Mouse (Mus musculus) midbrain, embryonic 14.5 days (tissue): Measurements from ENCODE around the gene Nuf2. TPM values are rescaled to one million over a fixed set of nuclear protein-coding genes. Genes with fewer than 3 reads are reported as not detected.

Source experiments
- ATAC-seq: fragments of 200-750 bp; cut with Nextera tagmentation; 2 replicates; pipeline ENCODE4 v1.8.0; 2017; ENCODE audit warnings: moderate number of reproducible peaks, moderate library complexity; ENCODE audit not compliant: low FRiP score, low TSS enrichment
- DNase-seq: peaks from one replicate; pipeline ENCODE4 v3.0.0-alpha.2; 2015
- H3K27ac ChIP-seq: fragments of 300-500 bp; sonication (generic); replicated peaks from 2 replicates; pipeline ENCODE4 v1.5.1; 2014; ENCODE audit warnings: mild to moderate bottlenecking, low read depth, low read length, moderate library complexity
- H3K27me3 ChIP-seq: fragments of 300-500 bp; sonication (generic); 2 replicates; pipeline ENCODE4 v1.6.1; 2014; ENCODE audit warnings: low read length, control low read depth, mixed read lengths; ENCODE audit not compliant: control insufficient read depth, insufficient read depth
- H3K36me3 ChIP-seq: fragments of 300-500 bp; sonication (generic); 2 replicates; pipeline ENCODE4 v1.6.1; 2014; ENCODE audit warnings: low read length, control low read depth; ENCODE audit not compliant: control insufficient read depth, insufficient read depth
- H3K4me1 ChIP-seq: fragments of 300-500 bp; sonication (generic); 2 replicates; pipeline ENCODE4 v1.6.1; 2014; ENCODE audit warnings: mild to moderate bottlenecking, antibody characterized with exemption, low read length, control low read depth; ENCODE audit not compliant: control insufficient read depth, insufficient read depth
- H3K4me2 ChIP-seq: fragments of 300-500 bp; sonication (generic); 2 replicates; pipeline ENCODE4 v1.6.1; 2014; ENCODE audit warnings: mild to moderate bottlenecking, low read length, moderate library complexity
- H3K4me3 ChIP-seq: fragments of 300-500 bp; sonication (generic); replicated peaks from 2 replicates; pipeline ENCODE4 v1.5.1; 2014; ENCODE audit warnings: low read depth, low read length
- H3K9ac ChIP-seq: fragments of 300-500 bp; sonication (generic); replicated peaks from 2 replicates; pipeline ENCODE4 v1.6.1; 2014; ENCODE audit warnings: mild to moderate bottlenecking, low read length, moderate library complexity
- H3K9me3 ChIP-seq: fragments of 300-500 bp; sonication (generic); 2 replicates; pipeline ENCODE4 v1.6.1; 2016; ENCODE audit warnings: low read length, control low read depth, mixed read lengths; ENCODE audit not compliant: control insufficient read depth
- WGBS: fragments of 180-500 bp; shearing (Covaris S2); extraction: QIAGEN DNeasy Blood & Tissue Kit; methylation state at CpG from one replicate; pipeline ENCODE4 v1.1.7; 2014; 5-methylcytosine and 5-hydroxymethylcytosine counted together
- polyA plus RNA-seq: library from polyadenylated mRNA; unstranded; fragments of >200 nt; fragmentation: Nextera tagmentation; extraction: Ambion mirVana; gene quantifications from 2 replicates; pipeline ENCODE4 v1.2.1, GENCODE M21; 2014

Gene Nuf2
- polyA plus RNA-seq, 1 experiment from 2014 or later = 15.9 TPM

GRCm38 (mm10) chr1:169485408-169485885, 45.8 kb downstream of the Nuf2 start:
- H3K9me3 ChIP-seq = no peaks in the 10 kb centered on the region
- no peak overlapping the region for H3K4me2 ChIP-seq
- no peak overlapping the region for H3K9ac ChIP-seq
- ATAC-seq (peak; percentile 57), DNase-seq (peak; percentile 59)
- H3K27me3 ChIP-seq = no peaks in the 10 kb centered on the region
- no peaks in the 10 kb centered on the region for H3K36me3 ChIP-seq
- H3K4me1 ChIP-seq = no peaks in the 10 kb centered on the region
- WGBS = 49% methylated on average over 6 of the region's 6 CpGs
- 0 out of 2 replicates have a peak overlapping the region, but pooled peaks have one; percentile 23 for H3K27ac ChIP-seq
- no peak overlapping the region for H3K4me3 ChIP-seq

DNA sequence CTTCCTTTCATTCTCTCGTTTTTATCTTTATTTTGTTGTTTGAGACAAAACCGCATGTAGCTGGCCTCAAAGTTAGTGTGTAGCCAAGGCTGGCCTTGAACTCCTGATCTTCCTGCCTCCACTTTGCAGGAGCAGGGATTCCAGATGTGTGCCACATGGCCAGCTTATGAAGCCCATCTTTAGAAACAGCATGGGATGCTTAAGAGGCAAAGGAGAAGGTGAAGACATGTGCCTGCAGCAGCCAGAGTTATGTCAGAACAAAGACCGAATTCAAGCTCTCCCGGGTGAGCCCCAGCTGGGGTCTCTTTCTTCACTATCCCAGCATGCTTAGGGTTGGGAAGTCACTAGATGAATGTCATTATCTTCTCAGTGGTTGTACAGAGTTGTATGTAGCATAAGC, 46.7 kb downstream of the Nuf2 start:
- 61% methylated on average over 4 of the region's 4 CpGs for WGBS
- no peak overlapping the region for H3K27ac ChIP-seq
- DNase-seq = no peak
- no peak overlapping the region for H3K4me2 ChIP-seq
- no peak overlapping the region for H3K9ac ChIP-seq
- no peaks in the 10 kb centered on the region for H3K9me3 ChIP-seq
- no peaks in the 10 kb centered on the region for H3K36me3 ChIP-seq
- no peak overlapping the region for H3K4me3 ChIP-seq
- no peaks in the 10 kb centered on the region for H3K4me1 ChIP-seq
- ATAC-seq = no peak
- H3K27me3 ChIP-seq = no peaks in the 10 kb centered on the region

DNA sequence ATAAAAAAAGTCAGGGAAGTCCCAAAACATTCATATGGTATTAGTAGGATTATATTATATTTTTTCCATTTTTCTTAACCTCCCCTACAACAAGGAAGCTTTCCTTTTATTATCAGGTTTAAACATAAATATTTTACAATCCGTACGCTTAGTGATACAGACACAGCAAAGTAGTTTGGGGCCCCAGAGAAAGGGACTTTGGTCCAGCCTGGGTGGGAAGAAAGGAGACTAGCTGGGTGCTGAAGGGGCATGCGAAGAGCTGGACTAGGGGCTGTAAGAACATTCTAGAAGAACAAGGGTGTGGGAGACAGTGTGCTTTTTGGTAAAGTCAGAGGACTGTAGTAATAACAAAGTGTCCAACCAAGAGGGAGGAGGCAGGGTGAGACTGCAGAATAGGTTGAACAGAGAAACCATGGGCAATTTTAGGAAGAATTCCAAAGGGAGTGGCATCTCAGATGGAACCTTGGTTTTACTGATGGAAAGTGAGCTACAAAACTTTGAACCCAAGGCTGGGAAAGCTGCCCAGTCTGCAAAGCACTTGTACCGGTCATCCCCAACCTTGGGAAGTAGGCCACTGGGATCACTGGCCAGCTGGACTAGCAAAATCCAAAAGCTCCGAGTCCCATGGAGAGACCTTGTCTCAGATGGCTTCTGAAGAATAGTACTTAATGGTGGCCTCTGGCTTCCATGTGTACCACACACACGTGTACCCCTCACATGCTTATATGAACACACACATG, 48.5 kb downstream of the Nuf2 start:
- Histone ChIP-seq H3K27me3 (no peaks in the 10 kb centered on the region), H3K4me2 (no peak overlapping the region), H3K36me3 (no peaks in the 10 kb centered on the region), H3K9ac (no peak overlapping the region), H3K9me3 (no peaks in the 10 kb centered on the region), H3K4me3 (no peak overlapping the region), H3K27ac (no peak overlapping the region), H3K4me1 (no peaks in the 10 kb centered on the region)
- DNase-seq (no peak), ATAC-seq (no peak)
- 94% methylated on average over 6 of the region's 6 CpGs for WGBS

- Histone ChIP-seq H3K36me3 (no peaks in the 10 kb centered on the region), H3K9me3 (no peaks in the 10 kb centered on the region), H3K4me3 (no peak overlapping the region), H3K9ac (no peak overlapping the region), H3K4me1 (0 out of 2 replicates have a peak, but pooled peaks cover 4% of the 10 kb centered on the region), H3K4me2 (no peak overlapping the region), H3K27me3 (no peaks in the 10 kb centered on the region), H3K27ac (no peak overlapping the region)
- DNase-seq = peak; percentile 62
- WGBS = 52% methylated on average over 3 of the region's 3 CpGs
- no peak for ATAC-seq
These were observed 60.1 kb downstream of the Nuf2 start for GRCm38 (mm10) chr1:169471185-169471584.

DNA sequence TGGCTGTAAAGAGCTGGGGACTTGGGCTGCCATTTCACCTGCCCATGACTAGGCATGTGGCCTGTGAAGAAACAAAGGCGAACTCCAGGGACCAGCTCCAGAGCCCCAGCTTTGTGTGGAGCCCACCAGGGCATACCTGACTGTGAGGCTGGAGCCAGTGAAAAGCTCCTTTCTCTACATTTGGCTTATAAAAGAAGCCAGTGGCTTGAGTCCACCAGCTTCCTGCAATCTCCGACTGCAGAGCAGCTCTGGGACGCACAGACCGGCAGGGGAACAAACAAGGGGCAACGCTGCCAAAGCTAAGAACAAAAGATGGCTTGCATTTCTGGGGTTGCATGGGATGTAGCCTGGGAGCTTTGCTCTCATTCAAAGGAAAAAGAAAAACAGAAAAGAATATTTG, 63.5 kb downstream of the Nuf2 start:
- 38% methylated on average over 5 of the region's 5 CpGs for WGBS
- Histone ChIP-seq H3K36me3 (no peaks in the 10 kb centered on the region), H3K9ac (no peak overlapping the region), H3K4me3 (no peak overlapping the region), H3K4me1 (0 out of 2 replicates have a peak, but pooled peaks cover 5% of the 10 kb centered on the region), H3K27ac (no peak overlapping the region), H3K27me3 (no peaks in the 10 kb centered on the region), H3K9me3 (no peaks in the 10 kb centered on the region), H3K4me2 (no peak overlapping the region)
- ATAC-seq = no peak
- DNase-seq = peak; percentile 41

GRCm38 (mm10) chr1:169462386-169463115, 68.7 kb downstream of the Nuf2 start:
- no peak for ATAC-seq
- DNase-seq = peak; percentile 47
- Histone ChIP-seq H3K27ac (no peak overlapping the region), H3K9me3 (no peaks in the 10 kb centered on the region), H3K4me2 (no peak overlapping the region), H3K4me1 (0 out of 2 replicates have a peak, but pooled peaks cover 7% of the 10 kb centered on the region), H3K36me3 (no peaks in the 10 kb centered on the region), H3K9ac (no peak overlapping the region), H3K4me3 (no peak overlapping the region), H3K27me3 (no peaks in the 10 kb centered on the region)
- WGBS = 69% methylated on average over 15 of the region's 15 CpGs

DNA sequence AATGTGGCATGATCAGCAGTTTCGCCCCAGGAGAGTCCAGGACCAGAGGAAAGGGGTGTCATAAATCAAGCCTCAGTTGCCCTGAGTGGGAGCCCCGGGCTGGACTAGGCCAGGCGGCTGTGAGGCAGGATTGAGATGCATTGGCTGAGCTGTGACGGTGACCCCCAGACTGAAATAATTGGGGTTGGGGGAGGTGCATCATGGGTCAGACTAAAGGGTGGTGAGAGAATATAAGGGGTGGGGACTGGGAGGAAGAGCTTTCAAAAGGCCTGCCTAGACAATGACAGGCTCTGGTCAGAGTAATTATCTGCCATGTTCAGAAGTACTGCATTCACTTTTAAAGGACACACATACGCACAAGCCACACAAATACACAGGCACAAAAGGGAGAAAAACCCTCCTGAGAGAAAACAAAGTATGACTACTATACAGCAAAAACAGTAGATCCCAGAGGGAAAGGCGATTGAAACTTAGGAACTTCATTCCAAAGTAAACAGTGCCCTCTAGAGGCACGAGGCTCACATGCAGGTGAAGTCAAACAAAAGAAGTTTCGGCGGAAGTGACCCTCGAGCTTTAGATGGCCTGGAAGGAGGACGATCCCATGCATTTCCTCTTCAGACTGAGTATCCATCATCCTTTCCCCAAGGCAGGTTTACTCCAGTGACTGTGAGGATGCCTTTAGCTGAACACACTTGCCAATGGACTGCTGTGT, 72.0 kb downstream of the Nuf2 start:
- Histone ChIP-seq H3K9ac (no peak overlapping the region), H3K9me3 (no peaks in the 10 kb centered on the region), H3K36me3 (no peaks in the 10 kb centered on the region), H3K4me1 (0 out of 2 replicates have a peak, but pooled peaks cover 7% of the 10 kb centered on the region), H3K4me3 (no peak overlapping the region), H3K4me2 (peak overlapping the region; percentile 26; the same call in 1 of the 2 replicates), H3K27ac (no peak overlapping the region), H3K27me3 (no peaks in the 10 kb centered on the region)
- ATAC-seq (peak; percentile 55; the same call in 1 of the 2 replicates), DNase-seq (peak; percentile 94)
- WGBS = 20% methylated on average over 11 of the region's 11 CpGs
